Mouse (Mus musculus) ES-Bruce4 (cell line): ENCODE data around the gene Trpv4.

ENCODE experiments used
- CTCF ChIP-seq: IDR thresholded peaks from one replicate; pipeline ENCODE4 v1.8.1; 2011; ENCODE audit warnings: low read depth, low read length
- EP300 ChIP-seq: IDR thresholded peaks from 2 replicates; pipeline ENCODE4 v1.6.1; 2011; ENCODE audit warnings: low read depth, low read length; ENCODE audit not compliant: insufficient read depth
- POLR2A ChIP-seq: IDR thresholded peaks from one replicate; pipeline ENCODE4 v1.8.1; 2011; ENCODE audit warnings: low read length; ENCODE audit not compliant: insufficient read depth

- TF ChIP-seq CTCF (no peak), POLR2A (peak; percentile 83), EP300 (0 out of 2 replicates have a peak, but pooled peaks have one; percentile 49)
Observed at GRCm38 (mm10) chr5:114647211-114647974, 10.8 kb downstream of the Trpv4 start.
